Mouse (Mus musculus): ENCODE data around the gene 2010111I01Rik. TPM values are rescaled to one million over a fixed set of nuclear protein-coding genes. Genes with fewer than 3 reads are reported as not detected.

The 2010111I01Rik gene
- total and polyA plus RNA-seq, 2 experiments from 2014 or later, result 16.2 to 30.3 TPM

DNA sequence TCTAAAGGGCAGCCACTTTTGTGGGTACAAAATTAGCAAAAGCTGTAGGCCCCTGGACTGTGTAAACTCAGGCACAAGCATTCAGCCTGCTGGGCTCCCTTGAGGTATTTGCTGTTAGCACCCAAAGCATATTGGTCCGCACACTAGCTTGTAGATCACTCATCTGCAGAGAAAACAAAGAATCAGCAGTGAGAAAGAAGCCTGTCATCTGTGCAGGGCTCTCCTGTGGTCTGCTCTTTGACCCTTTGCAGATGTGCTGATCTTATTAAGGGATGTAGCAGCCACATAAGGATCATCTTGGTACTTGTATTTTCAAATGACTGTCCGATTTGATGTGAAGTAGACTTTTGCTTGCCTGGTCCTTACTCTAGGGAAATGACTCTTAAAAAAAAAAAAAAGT is 126.6 kb downstream of the 2010111I01Rik start:
- TF ChIP-seq CTCF (IDR thresholded peaks at IDR 0.05), result no peak
- H3K4me2 ChIP-seq (ENCODE audit: low read depth, low read length, poor library complexity, severe bottlenecking), result no peak overlapping the region
- no peaks in the 10 kb centered on the region for H3K4me1 ChIP-seq (ENCODE audit: insufficient read depth, low read length)
- 49% methylated on average over 2 of the region's 2 CpGs for WGBS
- no peaks in the 10 kb centered on the region for H3K9me3 ChIP-seq (ENCODE audit: low read length)
- no peak overlapping the region for H3K4me3 ChIP-seq (ENCODE audit: low read depth, low read length)
- ATAC-seq (ENCODE audit: low FRiP score) (no peak), DNase-seq (ENCODE audit: low spot score) (no peak)
- H3K9ac ChIP-seq (replicated peaks; ENCODE audit: low read length, poor library complexity, severe bottlenecking), result no peak overlapping the region
- no peak overlapping the region for H3K27ac ChIP-seq (ENCODE audit: low read depth, low read length)
- H3K27me3 ChIP-seq (ENCODE audit: insufficient read depth, low read length), result no peaks in the 10 kb centered on the region
- H3K36me3 ChIP-seq (ENCODE audit: insufficient read depth, low read length), result no peaks in the 10 kb centered on the region

- Histone ChIP-seq H3K27ac (ENCODE audit: low read depth, low read length) (no peak overlapping the region), H3K27me3 (ENCODE audit: insufficient read depth, low read length) (no peaks in the 10 kb centered on the region), H3K4me2 (ENCODE audit: low read depth, low read length, poor library complexity, severe bottlenecking) (no peak overlapping the region), H3K4me3 (ENCODE audit: low read depth, low read length) (no peak overlapping the region), H3K4me1 (ENCODE audit: insufficient read depth, low read length) (no peaks in the 10 kb centered on the region), H3K9me3 (ENCODE audit: low read length) (no peaks in the 10 kb centered on the region), H3K9ac (replicated peaks; ENCODE audit: low read length, poor library complexity, severe bottlenecking) (no peak overlapping the region), H3K36me3 (ENCODE audit: insufficient read depth, low read length) (no peaks in the 10 kb centered on the region)
- WGBS, result 80% methylated on average over 2 of the region's 2 CpGs
- no peak for TF ChIP-seq CTCF (IDR thresholded peaks at IDR 0.05)
- ATAC-seq (ENCODE audit: low FRiP score), result no peak
- no peak for DNase-seq (ENCODE audit: low spot score)
Measured at GRCm38 (mm10) chr13:63092299-63092698, 127.6 kb downstream of the 2010111I01Rik start.

GRCm38 (mm10) chr13:63092874-63093273 is 128.2 kb downstream of the 2010111I01Rik start:
- ATAC-seq (ENCODE audit: low FRiP score) (no peak), DNase-seq (ENCODE audit: low spot score) (no peak)
- Histone ChIP-seq H3K4me2 (ENCODE audit: low read depth, low read length, poor library complexity, severe bottlenecking) (no peak overlapping the region), H3K9me3 (ENCODE audit: low read length) (no peaks in the 10 kb centered on the region), H3K4me1 (ENCODE audit: insufficient read depth, low read length) (no peaks in the 10 kb centered on the region), H3K27ac (ENCODE audit: low read depth, low read length) (no peak overlapping the region), H3K36me3 (ENCODE audit: insufficient read depth, low read length) (no peaks in the 10 kb centered on the region), H3K27me3 (ENCODE audit: insufficient read depth, low read length) (no peaks in the 10 kb centered on the region), H3K9ac (replicated peaks; ENCODE audit: low read length, poor library complexity, severe bottlenecking) (no peak overlapping the region), H3K4me3 (ENCODE audit: low read depth, low read length) (no peak overlapping the region)
- WGBS, result 94% methylated on average over 2 of the region's 2 CpGs
- TF ChIP-seq CTCF (IDR thresholded peaks at IDR 0.05), result no peak

- H3K4me1 ChIP-seq (ENCODE audit: insufficient read depth, low read length), result no peaks in the 10 kb centered on the region
- H3K4me3 ChIP-seq (ENCODE audit: low read depth, low read length), result no peak overlapping the region
- 84% methylated on average over 6 of the region's 6 CpGs for WGBS
Measured at GRCm38 (mm10) chr13:63093636-63094035, 128.9 kb downstream of the 2010111I01Rik start.

DNA sequence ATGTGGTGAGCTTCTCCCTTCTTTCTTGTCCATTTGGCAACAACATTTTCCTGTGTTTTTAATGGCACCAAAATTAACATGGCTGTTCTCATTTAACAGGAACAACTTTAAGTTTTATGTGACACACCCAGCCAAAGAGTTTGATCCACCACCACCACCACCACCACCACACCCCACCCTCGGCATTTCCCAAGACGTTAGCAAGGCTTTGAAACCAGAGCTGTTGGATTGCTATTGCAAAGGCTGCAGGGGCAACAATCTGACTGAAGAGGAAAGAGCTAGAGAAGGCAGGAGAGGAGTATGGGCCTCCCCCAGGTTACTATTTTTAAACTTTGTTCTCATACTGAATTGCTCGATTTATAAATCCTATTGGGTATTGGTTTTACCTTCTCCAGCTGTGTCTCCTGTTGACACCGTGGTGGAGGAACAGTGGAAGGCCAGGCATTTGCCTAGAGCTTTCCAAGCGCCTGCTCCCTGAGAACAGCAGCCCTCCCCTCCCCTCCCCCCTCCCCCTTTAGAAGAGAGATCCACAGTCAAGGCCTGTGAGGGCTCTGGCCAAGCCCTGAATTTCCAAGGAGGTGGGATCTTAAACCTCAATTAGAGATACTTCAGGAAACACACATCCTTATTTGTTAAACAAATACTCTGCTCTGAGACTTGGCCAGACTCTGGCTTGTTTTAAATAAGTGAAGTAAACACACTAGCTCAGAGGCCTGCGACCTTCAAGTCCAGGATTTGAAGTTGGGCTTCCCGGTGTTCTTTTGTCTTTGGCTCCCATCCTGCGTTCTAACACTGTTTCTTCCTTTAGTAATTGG is 129.8 kb downstream of the 2010111I01Rik start:
- no peaks in the 10 kb centered on the region for H3K4me1 ChIP-seq (ENCODE audit: insufficient read depth, low read length)
- no peak overlapping the region; the same call in 1 of the 2 replicates for H3K27ac ChIP-seq (ENCODE audit: low read depth, low read length)
- DNase-seq (ENCODE audit: low spot score) (peak; percentile 42), ATAC-seq (ENCODE audit: low FRiP score) (no peak)
- no peak overlapping the region for H3K9ac ChIP-seq (replicated peaks; ENCODE audit: low read length, poor library complexity, severe bottlenecking)
- WGBS, result 17% methylated on average over 8 of the region's 8 CpGs
- TF ChIP-seq CTCF (IDR thresholded peaks at IDR 0.05), result no peak
- H3K27me3 ChIP-seq (ENCODE audit: insufficient read depth, low read length), result no peaks in the 10 kb centered on the region
- H3K9me3 ChIP-seq (ENCODE audit: low read length), result no peaks in the 10 kb centered on the region
- no peak overlapping the region for H3K4me2 ChIP-seq (ENCODE audit: low read depth, low read length, poor library complexity, severe bottlenecking)
- no peaks in the 10 kb centered on the region for H3K36me3 ChIP-seq (ENCODE audit: insufficient read depth, low read length)
- no peak overlapping the region for H3K4me3 ChIP-seq (ENCODE audit: low read depth, low read length)

More at GRCm38 (mm10) chr13:63093636-63094035, 128.9 kb downstream of the 2010111I01Rik start:
- no peak for TF ChIP-seq CTCF (IDR thresholded peaks at IDR 0.05)
- Histone ChIP-seq H3K9me3 (ENCODE audit: low read length) (no peaks in the 10 kb centered on the region), H3K4me2 (ENCODE audit: low read depth, low read length, poor library complexity, severe bottlenecking) (no peak overlapping the region), H3K27ac (ENCODE audit: low read depth, low read length) (no peak overlapping the region), H3K9ac (replicated peaks; ENCODE audit: low read length, poor library complexity, severe bottlenecking) (no peak overlapping the region), H3K36me3 (ENCODE audit: insufficient read depth, low read length) (no peaks in the 10 kb centered on the region), H3K27me3 (ENCODE audit: insufficient read depth, low read length) (no peaks in the 10 kb centered on the region)
- no peak for ATAC-seq (ENCODE audit: low FRiP score)
- no peak for DNase-seq (ENCODE audit: low spot score)

- Histone ChIP-seq H3K4me2 (ENCODE audit: low read depth, low read length, poor library complexity, severe bottlenecking) (no peak overlapping the region), H3K9me3 (ENCODE audit: low read length) (no peaks in the 10 kb centered on the region), H3K36me3 (ENCODE audit: insufficient read depth, low read length) (no peaks in the 10 kb centered on the region), H3K27ac (ENCODE audit: low read depth, low read length) (no peak overlapping the region), H3K4me3 (ENCODE audit: low read depth, low read length) (no peak overlapping the region), H3K4me1 (ENCODE audit: insufficient read depth, low read length) (no peaks in the 10 kb centered on the region), H3K9ac (replicated peaks; ENCODE audit: low read length, poor library complexity, severe bottlenecking) (no peak overlapping the region), H3K27me3 (ENCODE audit: insufficient read depth, low read length) (no peaks in the 10 kb centered on the region)
- ATAC-seq (ENCODE audit: low FRiP score), result no peak
- peak; percentile 33 for DNase-seq (ENCODE audit: low spot score)
- TF ChIP-seq CTCF (IDR thresholded peaks at IDR 0.05), result no peak
- 55% methylated on average over 3 of the region's 3 CpGs for WGBS
Measured at GRCm38 (mm10) chr13:63096764-63097163, 132.1 kb downstream of the 2010111I01Rik start.

Measured in midbrain, postnatal 0 days (tissue).